Mouse (Mus musculus) liver, adult 2 months (tissue): Measurements from ENCODE around the gene Resp18. TPM values are rescaled to one million over a fixed set of nuclear protein-coding genes. Genes with fewer than 3 reads are reported as not detected.

Experiments used
- DNase-seq: peaks from one replicate; pipeline ENCODE4 v3.0.0-alpha.2; 2011; ENCODE audit warnings: low read depth, low spot score; ENCODE audit errors: extremely low read depth
- H3K27ac ChIP-seq: fragments of 200-500 bp; replicated peaks from 2 replicates; pipeline ENCODE4 v1.5.1; 2012; ENCODE audit warnings: low read depth, mild to moderate bottlenecking, control low read depth, inconsistent platforms, low read length; ENCODE audit not compliant: insufficient read depth
- H3K27me3 ChIP-seq: fragments of 200-500 bp; 2 replicates; pipeline ENCODE4 v1.6.1; 2012; ENCODE audit warnings: mild to moderate bottlenecking, moderate library complexity, low read length, inconsistent platforms; ENCODE audit not compliant: control insufficient read depth, insufficient read depth
- H3K36me3 ChIP-seq: fragments of 200-500 bp; 2 replicates; pipeline ENCODE4 v1.6.1; 2012; ENCODE audit warnings: low read length, inconsistent platforms; ENCODE audit not compliant: control insufficient read depth, insufficient read depth
- H3K4me1 ChIP-seq: fragments of 200-500 bp; 2 replicates; pipeline ENCODE4 v1.6.1; 2011; ENCODE audit warnings: low read length; ENCODE audit not compliant: control insufficient read depth, insufficient read depth
- H3K4me3 ChIP-seq: fragments of 200-500 bp; 2 replicates; pipeline ENCODE4 v1.5.1; 2011; ENCODE audit warnings: low read depth, mild to moderate bottlenecking, control low read depth, low read length, moderate library complexity; ENCODE audit not compliant: insufficient read depth
- H3K79me2 ChIP-seq: fragments of 200-500 bp; 2 replicates; pipeline ENCODE4 v1.6.1; 2012; ENCODE audit warnings: inconsistent platforms, mild to moderate bottlenecking, low read length, moderate library complexity; ENCODE audit not compliant: control insufficient read depth, insufficient read depth
- H3K9ac ChIP-seq: fragments of 200-500 bp; 2 replicates; pipeline ENCODE4 v1.6.1; 2012; ENCODE audit warnings: low read depth, mild to moderate bottlenecking, control low read depth, inconsistent platforms, low read length
- CTCF ChIP-seq: fragments of 200-500 bp; IDR thresholded peaks from 2 replicates; pipeline ENCODE4 v1.5.1; 2011; ENCODE audit warnings: low read depth, low read length, control low read depth
- POLR2A ChIP-seq: fragments of 200-500 bp; IDR thresholded peaks from 2 replicates; pipeline ENCODE4 v1.6.1; 2011; ENCODE audit warnings: low read length, control low read depth; ENCODE audit not compliant: insufficient read depth; ENCODE audit errors: extremely low read depth
- WGBS: fragments of 180-500 bp; shearing (Covaris S2); methylation state at CpG from one replicate; pipeline ENCODE4 v1.1.7; 2018; 5-methylcytosine and 5-hydroxymethylcytosine counted together
- polyA plus RNA-seq: library from polyadenylated mRNA; depleted of rRNA; stranded (reverse); fragments of >200 nt; gene quantifications from 2 replicates; pipeline ENCODE4 v1.2.3, GENCODE M21; 2012; rRNA removed
- total RNA-seq: library from RNA; depleted of rRNA; stranded (reverse); fragments of >200 nt; gene quantifications from 2 replicates; pipeline ENCODE4 v1.2.3, GENCODE M21; 2014; rRNA removed

The Resp18 gene
- total and polyA plus RNA-seq, 2 experiments, result 0.28 TPM; not detected in 1

DNA sequence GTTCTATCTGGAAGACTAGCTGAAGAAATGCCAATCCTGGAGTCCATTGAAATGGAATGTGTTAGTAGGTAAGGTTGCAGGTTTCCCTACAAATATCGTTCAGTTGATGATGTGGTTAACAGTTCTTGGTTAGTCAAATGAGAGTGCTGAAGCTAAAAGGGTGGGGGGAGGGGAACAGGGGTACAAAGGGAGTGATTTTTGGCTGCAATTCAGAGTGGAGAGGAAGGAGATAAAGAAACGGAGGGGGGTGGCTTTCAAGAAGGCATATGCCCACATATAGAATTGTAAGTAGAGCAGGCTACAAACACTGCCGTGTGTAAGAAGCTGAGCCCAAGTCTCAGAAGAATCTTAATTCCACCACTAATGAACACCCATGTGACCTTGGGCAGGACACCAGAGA is 52.7 kb downstream of the Resp18 start:
- H3K4me3 ChIP-seq, result no peak overlapping the region
- no peak overlapping the region for H3K27ac ChIP-seq
- no peaks in the 10 kb centered on the region for H3K27me3 ChIP-seq
- no peaks in the 10 kb centered on the region for H3K79me2 ChIP-seq
- WGBS, result 61% methylated on average over 3 of the region's 3 CpGs
- TF ChIP-seq CTCF, result no peak
- no peak for TF ChIP-seq POLR2A
- H3K36me3 ChIP-seq, result no peaks in the 10 kb centered on the region
- peaks cover 5% of the 10 kb centered on the region for H3K4me1 ChIP-seq
- no peak overlapping the region for H3K9ac ChIP-seq
- DNase-seq, result no peak

DNA sequence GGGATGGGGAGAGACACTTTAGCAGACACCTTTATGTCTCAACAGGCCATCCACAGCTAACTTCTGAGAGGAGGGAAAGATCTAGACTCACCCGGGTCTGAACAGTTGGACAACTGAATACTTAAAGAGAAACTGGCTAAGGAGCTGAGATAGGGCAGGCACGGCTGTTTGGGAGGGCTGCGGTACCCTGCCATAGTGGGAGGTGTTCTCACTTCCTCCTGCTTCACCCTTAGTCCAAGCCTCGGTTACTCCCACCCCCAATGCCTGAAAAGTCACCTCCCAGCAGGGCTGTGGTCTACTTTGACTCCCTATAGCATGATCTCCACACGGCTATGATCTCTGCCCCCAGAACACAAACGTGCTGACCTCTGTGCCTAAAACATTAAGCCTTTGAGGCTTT is 54.7 kb downstream of the Resp18 start:
- H3K27me3 ChIP-seq, result no peaks in the 10 kb centered on the region
- DNase-seq, result no peak
- H3K79me2 ChIP-seq, result peaks cover 4% of the 10 kb centered on the region; the same call in 1 of the 2 replicates
- no peak overlapping the region for H3K4me3 ChIP-seq
- H3K4me1 ChIP-seq, result peaks cover 7% of the 10 kb centered on the region
- H3K36me3 ChIP-seq, result no peaks in the 10 kb centered on the region
- H3K27ac ChIP-seq, result no peak overlapping the region
- no peak for TF ChIP-seq POLR2A
- no peak for TF ChIP-seq CTCF
- H3K9ac ChIP-seq, result no peak overlapping the region
- WGBS, result 66% methylated on average over 6 of the region's 6 CpGs

DNA sequence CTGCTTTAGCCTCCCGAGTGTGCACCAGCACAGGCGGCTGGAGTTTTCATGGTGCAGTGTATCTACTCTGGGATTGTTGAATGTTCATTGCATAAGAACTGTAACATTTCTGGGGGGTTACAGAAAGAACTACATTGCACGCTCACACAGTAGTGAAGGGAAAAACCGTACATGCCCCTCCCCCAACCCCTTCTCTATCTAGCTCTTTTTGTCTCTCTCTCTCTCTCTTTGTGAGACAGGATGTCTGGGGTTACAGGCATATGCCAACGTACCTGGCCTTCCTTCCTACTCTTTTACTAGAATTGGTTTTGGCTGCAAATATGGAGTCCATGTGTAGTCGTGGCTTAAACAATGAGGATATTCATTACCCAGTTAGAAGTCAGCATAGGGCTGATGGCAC is 55.3 kb downstream of the Resp18 start:
- no peak for DNase-seq
- Histone ChIP-seq H3K9ac (no peak overlapping the region), H3K4me3 (no peak overlapping the region), H3K4me1 (peaks cover 7% of the 10 kb centered on the region), H3K36me3 (no peaks in the 10 kb centered on the region), H3K27ac (no peak overlapping the region), H3K79me2 (peaks cover 6% of the 10 kb centered on the region; the same call in 1 of the 2 replicates), H3K27me3 (no peaks in the 10 kb centered on the region)
- 79% methylated on average over 6 of the region's 6 CpGs for WGBS
- no peak for TF ChIP-seq POLR2A

Other genes starting within 250 kb of the Resp18 start
- 1.1 and 1.9 TPM in 2 replicates for gene Nhej1, start 153.2 kb downstream of the Resp18 start, total RNA-seq
- 1.6 and 2.2 TPM in 2 replicates for gene Nhej1, start 153.2 kb downstream of the Resp18 start, polyA plus RNA-seq
- 0.20 TPM in 1 of 2 replicates, not detected in the other for gene Slc23a3, start 144.5 kb downstream of the Resp18 start, total RNA-seq
- gene Slc23a3, start 144.5 kb downstream of the Resp18 start, polyA plus RNA-seq, result 0.10 and 0.15 TPM in 2 replicates
- 26.4 and 37.4 TPM in 2 replicates for gene Cnppd1, start 135.7 kb downstream of the Resp18 start, total RNA-seq
- 33.5 and 44.3 TPM in 2 replicates for gene Cnppd1, start 135.7 kb downstream of the Resp18 start, polyA plus RNA-seq
- gene Retreg2, start 135.6 kb downstream of the Resp18 start, total RNA-seq, result 77.6 and 103 TPM in 2 replicates
- 284 and 310 TPM in 2 replicates for gene Retreg2, start 135.6 kb downstream of the Resp18 start, polyA plus RNA-seq
- 30.5 and 32.4 TPM in 2 replicates for gene Zfand2b, start 109.8 kb downstream of the Resp18 start, total RNA-seq
- 79.7 and 81.4 TPM in 2 replicates for gene Zfand2b, start 109.8 kb downstream of the Resp18 start, polyA plus RNA-seq
- gene Abcb6, start 98.0 kb downstream of the Resp18 start, total RNA-seq, result 56.1 and 66.6 TPM in 2 replicates
- 88.7 and 106 TPM in 2 replicates for gene Abcb6, start 98.0 kb downstream of the Resp18 start, polyA plus RNA-seq
- gene Ankzf1, start 86.3 kb downstream of the Resp18 start, total RNA-seq, result 17.7 and 19.5 TPM in 2 replicates
- 12.5 and 16.6 TPM in 2 replicates for gene Ankzf1, start 86.3 kb downstream of the Resp18 start, polyA plus RNA-seq
- gene Atg9a, start 86.2 kb downstream of the Resp18 start, total RNA-seq, result 23.5 and 35.8 TPM in 2 replicates
- 75.0 and 75.4 TPM in 2 replicates for gene Atg9a, start 86.2 kb downstream of the Resp18 start, polyA plus RNA-seq
- 3.7 and 4.8 TPM in 2 replicates for gene Glb1l, start 67.6 kb downstream of the Resp18 start, total RNA-seq
- 2.1 and 2.5 TPM in 2 replicates for gene Glb1l, start 67.6 kb downstream of the Resp18 start, polyA plus RNA-seq
- 57.3 and 63.5 TPM in 2 replicates for gene Stk16, start 67.6 kb downstream of the Resp18 start, total RNA-seq
- gene Stk16, start 67.6 kb downstream of the Resp18 start, polyA plus RNA-seq, result 190 and 221 TPM in 2 replicates
- gene Tuba4a, start 58.5 kb downstream of the Resp18 start, total RNA-seq, result 80.9 and 117 TPM in 2 replicates
- 242 and 267 TPM in 2 replicates for gene Tuba4a, start 58.5 kb downstream of the Resp18 start, polyA plus RNA-seq
- not detected in 2 replicates for gene A630095N17Rik, start 46.3 kb downstream of the Resp18 start, total RNA-seq
- not detected in 2 replicates for gene A630095N17Rik, start 46.3 kb downstream of the Resp18 start, polyA plus RNA-seq
- gene Dnajb2, start 42.0 kb downstream of the Resp18 start, total RNA-seq, result 25.4 and 30.3 TPM in 2 replicates
- gene Dnajb2, start 42.0 kb downstream of the Resp18 start, polyA plus RNA-seq, result 55.9 and 60.4 TPM in 2 replicates
- under 0.01 and 0.13 TPM in 2 replicates for gene Ptprn, start 13.9 kb downstream of the Resp18 start, total RNA-seq
- not detected in 2 replicates for gene Ptprn, start 13.9 kb downstream of the Resp18 start, polyA plus RNA-seq
- 89.8 and 102 TPM in 2 replicates for gene Dnpep, start 39.6 kb upstream of the Resp18 start, total RNA-seq
- 106 and 111 TPM in 2 replicates for gene Dnpep, start 39.6 kb upstream of the Resp18 start, polyA plus RNA-seq
- gene Des, start 81.9 kb upstream of the Resp18 start, total RNA-seq, result 3.1 and 4.0 TPM in 2 replicates
- gene Des, start 81.9 kb upstream of the Resp18 start, polyA plus RNA-seq, result 2.4 and 2.5 TPM in 2 replicates
- gene Speg, start 96.9 kb upstream of the Resp18 start, total RNA-seq, result 0.55 and 1.5 TPM in 2 replicates
- 1.7 and 3.4 TPM in 2 replicates for gene Speg, start 96.9 kb upstream of the Resp18 start, polyA plus RNA-seq
- gene Gmppa, start 157.5 kb upstream of the Resp18 start, total RNA-seq, result 18.3 and 19.9 TPM in 2 replicates
- gene Gmppa, start 157.5 kb upstream of the Resp18 start, polyA plus RNA-seq, result 49.8 and 86.4 TPM in 2 replicates
- gene Asic4, start 172.0 kb upstream of the Resp18 start, total RNA-seq, result not detected in 2 replicates
- gene Asic4, start 172.0 kb upstream of the Resp18 start, polyA plus RNA-seq, result not detected in 2 replicates
- 1.4 and 1.9 TPM in 2 replicates for gene Chpf, start 200.9 kb upstream of the Resp18 start, total RNA-seq
- gene Chpf, start 200.9 kb upstream of the Resp18 start, polyA plus RNA-seq, result 2.9 and 3.4 TPM in 2 replicates
- gene Tmem198, start 201.1 kb upstream of the Resp18 start, total RNA-seq, result 0.55 TPM in 1 of 2 replicates, not detected in the other
- 0.06 and 0.15 TPM in 2 replicates for gene Tmem198, start 201.1 kb upstream of the Resp18 start, polyA plus RNA-seq
- 0.65 and 1.5 TPM in 2 replicates for gene Obsl1, start 228.0 kb upstream of the Resp18 start, total RNA-seq
- gene Obsl1, start 228.0 kb upstream of the Resp18 start, polyA plus RNA-seq, result 0.51 and 1.3 TPM in 2 replicates
- gene Inha, start 228.7 kb upstream of the Resp18 start, total RNA-seq, result not detected in 2 replicates
- gene Inha, start 228.7 kb upstream of the Resp18 start, polyA plus RNA-seq, result 0.44 and 0.53 TPM in 2 replicates
- 3.2 and 3.3 TPM in 2 replicates for gene Stk11ip, start 243.1 kb upstream of the Resp18 start, total RNA-seq
- 5.4 and 7.8 TPM in 2 replicates for gene Stk11ip, start 243.1 kb upstream of the Resp18 start, polyA plus RNA-seq